Mouse (Mus musculus) MEL (cell line): Measurements from ENCODE around the gene Myo1e. TPM values are rescaled to one million over a fixed set of nuclear protein-coding genes. Genes with fewer than 3 reads are reported as not detected.

Source experiments
- DNase-seq: peaks from one replicate; pipeline ENCODE4 v3.0.0; 2011; ENCODE audit warnings: low read depth, low spot score
- H3K27ac ChIP-seq: 2 replicates; pipeline ENCODE4 v1.5.1; 2012; ENCODE audit warnings: low read depth, mild to moderate bottlenecking, control low read depth, low read length, moderate library complexity; ENCODE audit not compliant: control insufficient read depth
- H3K27me3 ChIP-seq, 2 experiments: fragments of 150-350 bp in 1 of 2; sonication (generic) in 1 of 2; 2 replicates each; pipeline ENCODE4 v1.6.1; 2012; ENCODE audit warnings: low read length in 2 of 2, mild to moderate bottlenecking in 2 of 2, improper control_type of control experiment in 1 of 2, moderate library complexity in 1 of 2; ENCODE audit not compliant: insufficient read depth in 2 of 2, control insufficient read depth in 1 of 2
- H3K36me3 ChIP-seq, 2 experiments: 2 replicates each; pipeline ENCODE4 v1.6.1; 2012 to 2014; ENCODE audit warnings: low read length in 2 of 2, improper control_type of control experiment in 1 of 2, inconsistent platforms in 1 of 2, mild to moderate bottlenecking in 1 of 2; ENCODE audit not compliant: insufficient read depth in 2 of 2, control insufficient read depth in 1 of 2
- H3K4me1 ChIP-seq, 2 experiments: fragments of 150-350 bp in 1 of 2; sonication (generic) in 1 of 2; 2 replicates each; pipeline ENCODE4 v1.6.1; 2012; ENCODE audit warnings: low read length in 2 of 2, improper control_type of control experiment in 1 of 2, mild to moderate bottlenecking in 1 of 2; ENCODE audit not compliant: insufficient read depth in 2 of 2, control insufficient read depth in 1 of 2
- H3K4me3 ChIP-seq, 2 experiments: fragments of 150-350 bp in 1 of 2; sonication (generic) in 1 of 2; 2 replicates each; pipeline ENCODE4 v1.5.1; 2012; ENCODE audit warnings: low read depth in 2 of 2, low read length in 2 of 2, mild to moderate bottlenecking in 2 of 2, moderate library complexity in 2 of 2, control low read depth in 1 of 2, improper control_type of control experiment in 1 of 2; ENCODE audit not compliant: control insufficient read depth in 1 of 2, insufficient read depth in 1 of 2
- H3K79me2 ChIP-seq: 2 replicates; pipeline ENCODE4 v1.6.1; 2012; ENCODE audit warnings: mild to moderate bottlenecking, low read length, moderate library complexity; ENCODE audit not compliant: control insufficient read depth, poor library complexity, insufficient read depth
- H3K9ac ChIP-seq: 2 replicates; pipeline ENCODE4 v1.6.1; 2012; ENCODE audit warnings: low read depth, mild to moderate bottlenecking, control low read depth, low read length, moderate library complexity; ENCODE audit not compliant: control insufficient read depth, poor library complexity, severe bottlenecking
- H3K9me3 ChIP-seq: fragments of 150-350 bp; sonication (generic); replicated peaks from 2 replicates; pipeline ENCODE4 v1.6.1; 2012; ENCODE audit warnings: mild to moderate bottlenecking, low read length, improper control_type of control experiment, moderate library complexity; ENCODE audit not compliant: insufficient read depth
- BHLHE40 ChIP-seq: IDR thresholded peaks from 2 replicates; pipeline ENCODE4 v1.6.1; 2012; ENCODE audit warnings: low read depth, mild to moderate bottlenecking, inconsistent platforms, low read length, improper control_type of control experiment, borderline replicate concordance
- CHD1 ChIP-seq: IDR thresholded peaks from 2 replicates; pipeline ENCODE4 v1.6.1; 2012; ENCODE audit warnings: low read depth, mild to moderate bottlenecking, inconsistent platforms, low read length, improper control_type of control experiment
- CHD2 ChIP-seq: IDR thresholded peaks from 2 replicates; pipeline ENCODE4 v1.6.1; 2011; ENCODE audit warnings: low read length, improper control_type of control experiment
- CTCF ChIP-seq, 3 experiments: IDR thresholded peaks in 2 of 3; conservative IDR thresholded peaks in 1 of 3; 2 replicates each; pipeline ENCODE4 v1.5.1; 2011 to 2012; ENCODE audit warnings: low read length in 3 of 3, low read depth in 2 of 3, mild to moderate bottlenecking in 2 of 3, improper control_type of control experiment in 1 of 3, inconsistent platforms in 1 of 3, mixed read lengths in 1 of 3, moderate library complexity in 1 of 3; ENCODE audit not compliant: control insufficient read depth in 1 of 3, insufficient read depth in 1 of 3, poor library complexity in 1 of 3, severe bottlenecking in 1 of 3
- E2F4 ChIP-seq: IDR thresholded peaks from 2 replicates; pipeline ENCODE4 v1.6.1; 2011; ENCODE audit warnings: low read depth, low read length, improper control_type of control experiment, borderline replicate concordance
- ELF1 ChIP-seq: IDR thresholded peaks from 2 replicates; pipeline ENCODE4 v1.6.1; 2014; ENCODE audit warnings: low read depth, mild to moderate bottlenecking, inconsistent platforms, low read length, improper control_type of control experiment, moderate library complexity
- EP300 ChIP-seq, 2 experiments: IDR thresholded peaks; 2 replicates each; pipeline ENCODE4 v1.6.1; 2011; ENCODE audit warnings: improper control_type of control experiment in 2 of 2, low read length in 2 of 2, low read depth in 1 of 2, mild to moderate bottlenecking in 1 of 2
- GABPA ChIP-seq: IDR thresholded peaks from 2 replicates; pipeline ENCODE4 v1.6.1; 2012; ENCODE audit warnings: low read depth, mild to moderate bottlenecking, inconsistent platforms, low read length, improper control_type of control experiment, moderate library complexity
- GATA1 ChIP-seq: IDR thresholded peaks from 2 replicates; pipeline ENCODE4 v1.6.1; 2011; ENCODE audit warnings: low read depth, low read length, improper control_type of control experiment
- MAFK ChIP-seq: IDR thresholded peaks from 2 replicates; pipeline ENCODE4 v1.6.1; 2011; ENCODE audit warnings: low read depth, mild to moderate bottlenecking, low read length, improper control_type of control experiment, borderline replicate concordance
- MAZ ChIP-seq: IDR thresholded peaks from 2 replicates; pipeline ENCODE4 v1.6.1; 2012; ENCODE audit warnings: low read depth, mild to moderate bottlenecking, inconsistent platforms, low read length, improper control_type of control experiment
- MEF2A ChIP-seq: IDR thresholded peaks from 2 replicates; pipeline ENCODE4 v1.6.1; 2014; ENCODE audit warnings: low read depth, mild to moderate bottlenecking, inconsistent platforms, low read length, improper control_type of control experiment; ENCODE audit not compliant: poor library complexity, insufficient replicate concordance, severe bottlenecking; ENCODE audit errors: extremely low read depth
- MYB ChIP-seq: IDR thresholded peaks from 2 replicates; pipeline ENCODE4 v1.6.1; 2011; ENCODE audit warnings: mild to moderate bottlenecking, low read depth, low read length, improper control_type of control experiment
- POLR2AphosphoS5 ChIP-seq: IDR thresholded peaks from 2 replicates; pipeline ENCODE4 v1.6.1; 2012; ENCODE audit warnings: low read depth, borderline replicate concordance, mild to moderate bottlenecking, inconsistent platforms, low read length, moderate library complexity, mixed read lengths
- RAD21 ChIP-seq: IDR thresholded peaks from 2 replicates; pipeline ENCODE4 v1.6.1; 2011; ENCODE audit warnings: mild to moderate bottlenecking, low read depth, low read length, improper control_type of control experiment
- TAL1 ChIP-seq: IDR thresholded peaks from 2 replicates; pipeline ENCODE4 v1.6.1; 2012; ENCODE audit warnings: mild to moderate bottlenecking, inconsistent platforms, low read length, moderate library complexity, mixed read lengths
- TBP ChIP-seq: IDR thresholded peaks from 2 replicates; pipeline ENCODE4 v1.8.0; 2011; ENCODE audit warnings: low read depth, low read length, improper control_type of control experiment
- TCF12 ChIP-seq: IDR thresholded peaks from 2 replicates; pipeline ENCODE4 v1.6.1; 2014; ENCODE audit warnings: low read depth, mild to moderate bottlenecking, inconsistent platforms, low read length, improper control_type of control experiment, moderate library complexity
- ZC3H11A ChIP-seq: IDR thresholded peaks from 2 replicates; pipeline ENCODE4 v1.6.1; 2012; ENCODE audit warnings: low read depth, mild to moderate bottlenecking, inconsistent platforms, low read length, improper control_type of control experiment
- ZKSCAN1 ChIP-seq: IDR thresholded peaks from 2 replicates; pipeline ENCODE4 v1.6.1; 2012; ENCODE audit warnings: low read depth, mild to moderate bottlenecking, inconsistent platforms, low read length, improper control_type of control experiment, moderate library complexity
- ZNF384 ChIP-seq: IDR thresholded peaks from 2 replicates; pipeline ENCODE4 v1.6.1; 2012; ENCODE audit warnings: low read depth, mild to moderate bottlenecking, inconsistent platforms, low read length, improper control_type of control experiment
- polyA plus RNA-seq, 2 experiments: library from polyadenylated mRNA; stranded (reverse) in 1 of 2; unstranded in 1 of 2; fragments of >175 nt in 1 of 2; fragments of >200 nt in 1 of 2; gene quantifications; 2 replicates each; pipeline versions ENCODE4 v1.2.1 to v1.2.4; 2012; ENCODE audit warnings: low replicate concordance in 2 of 2, low read depth in 1 of 2; ENCODE audit not compliant: insufficient read length in 2 of 2, insufficient read depth in 1 of 2, missing spikeins in 1 of 2
- total RNA-seq: library from RNA; depleted of rRNA; stranded (reverse); fragments of 300-350 nt; gene quantifications from 2 replicates; pipeline ENCODE4 v1.2.3, GENCODE M21; 2012

The Myo1e gene
- total and polyA plus RNA-seq, 3 experiments = 4.9 to 7.8 TPM; not detected in 1

DNA sequence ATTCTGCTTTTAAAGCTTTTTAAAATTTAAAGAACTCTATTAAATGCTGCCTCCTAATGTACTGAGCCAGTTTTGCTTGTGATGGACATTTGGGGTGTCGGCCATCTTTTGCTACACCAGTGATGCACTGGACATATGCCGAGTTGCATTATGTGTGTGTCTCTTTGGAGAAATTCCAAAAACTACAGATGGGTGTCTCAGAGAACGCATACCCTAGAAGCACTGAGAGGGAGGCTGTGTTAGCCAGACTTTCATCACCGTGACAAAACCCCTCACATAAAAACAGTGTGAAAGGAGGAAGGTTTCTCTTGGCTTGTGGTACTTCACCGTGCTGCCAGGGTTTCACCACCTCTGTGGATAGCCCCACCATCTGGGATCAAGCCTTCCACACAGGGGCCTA, 14.8 kb upstream of the Myo1e start:
- Histone ChIP-seq H3K79me2 (no peaks in the 10 kb centered on the region), H3K9ac (no peak overlapping the region), H3K27me3 (peaks cover 2 to 4% of the 10 kb centered on the region in 2 experiments), H3K9me3 (no peaks in the 10 kb centered on the region), H3K4me1 (no peaks in the 10 kb centered on the region), H3K4me3 (no peak overlapping the region), H3K27ac (no peak overlapping the region), H3K36me3 (no peaks in the 10 kb centered on the region)
- TF ChIP-seq TAL1 (no peak), CHD2 (no peak), ELF1 (no peak), MAFK (no peak), ZC3H11A (no peak), MEF2A (no peak), GABPA (no peak)
- no peak for DNase-seq

DNA sequence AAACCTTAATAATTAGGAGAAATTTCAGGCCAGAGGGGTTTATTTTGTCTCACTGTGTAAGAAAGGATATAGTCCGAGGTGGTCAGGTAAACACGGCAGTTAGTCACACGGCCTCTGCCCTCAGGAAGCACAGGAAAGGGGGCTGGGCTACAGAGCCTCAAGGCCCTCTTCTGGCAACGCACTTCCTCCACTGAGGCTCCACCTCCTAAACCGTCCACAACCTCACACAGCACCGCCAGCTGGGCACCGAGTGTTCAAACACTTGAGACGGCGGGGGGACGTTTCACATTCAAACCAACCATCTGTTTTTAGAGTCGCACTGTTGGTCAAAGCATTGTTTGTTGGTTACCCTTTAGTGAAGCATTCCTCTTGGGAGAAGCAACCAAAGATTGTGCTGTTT, 12.5 kb upstream of the Myo1e start:
- Histone ChIP-seq H3K79me2 (no peaks in the 10 kb centered on the region), H3K4me1 (no peaks in the 10 kb centered on the region), H3K9ac (no peak overlapping the region), H3K4me3 (no peak overlapping the region), H3K36me3 (no peaks in the 10 kb centered on the region)
- TF ChIP-seq ZNF384 (no peak), MAFK (no peak), MEF2A (no peak), ZKSCAN1 (no peak), MYB (no peak), TBP (no peak), EP300 (IDR thresholded peaks at IDR 0.05; ENCODE audit: low read depth in 1 of 2, low read length in 2 of 2) (no peak), MAZ (no peak), POLR2AphosphoS5 (no peak), TCF12 (no peak), E2F4 (no peak), GATA1 (no peak), RAD21 (no peak), BHLHE40 (no peak), CTCF (IDR thresholded peaks at IDR 0.05 in 2 of 3, conservative IDR thresholded peaks at IDR 0.05 in 1 of 3; ENCODE audit: control insufficient read depth in 1 of 3, insufficient read depth in 1 of 3, low read depth in 2 of 3, low read length in 3 of 3, poor library complexity in 1 of 3, severe bottlenecking in 1 of 3) (no peak), CHD1 (no peak)
- TF ChIP-seq, all 39 proteins: peak for 0
- DNase-seq = no peak
- no peaks in the 10 kb centered on the region for H3K9me3 ChIP-seq
- no peak overlapping the region for H3K27ac ChIP-seq
- H3K27me3 ChIP-seq = peaks cover 1 to 2% of the 10 kb centered on the region in 2 experiments; a peak in 1 of 4 replicates
